Mouse (Mus musculus): ENCODE measurements around the gene Pofut1.

The Pofut1 gene

GRCm38 (mm10) chr2:153241250-153242014 lies at the start of gene Pofut1, which contains the start of gene Plagl2:
Gene Pofut1, plus strand, starts transcription at chr2:153241533.
Gene Plagl2, minus strand, starts transcription at chr2:153241426.
- DNase-seq (ENCODE audit: low spot score in 2 of 2): peak; percentile 81 to 83

GRCm38 (mm10) chr2:153194255-153194654 lies 47.1 kb upstream of the Pofut1 start:
- no peak for DNase-seq (ENCODE audit: low spot score in 2 of 2)

GRCm38 (mm10) chr2:153198485-153198884 lies 42.8 kb upstream of the Pofut1 start:
- DNase-seq (ENCODE audit: low spot score in 2 of 2): no peak

GRCm38 (mm10) chr2:153199114-153199513 lies 42.2 kb upstream of the Pofut1 start:
- no peak for DNase-seq (ENCODE audit: low spot score in 2 of 2)

- no peak for DNase-seq (ENCODE audit: low spot score in 2 of 2)
These were observed 38.6 kb upstream of the Pofut1 start for GRCm38 (mm10) chr2:153202766-153203165.

GRCm38 (mm10) chr2:153208149-153208548 lies 33.2 kb upstream of the Pofut1 start:
- no peak for DNase-seq (ENCODE audit: low spot score in 2 of 2)

GRCm38 (mm10) chr2:153209286-153209685 lies 32.0 kb upstream of the Pofut1 start:
- DNase-seq (ENCODE audit: low spot score in 2 of 2): no peak

- no peak for DNase-seq (ENCODE audit: low spot score in 2 of 2)
These were observed 29.9 kb upstream of the Pofut1 start for GRCm38 (mm10) chr2:153211451-153211850.

- no peak for DNase-seq (ENCODE audit: low spot score in 2 of 2)
These were observed 28.0 kb upstream of the Pofut1 start for GRCm38 (mm10) chr2:153213351-153213750.

- no peak for DNase-seq (ENCODE audit: low spot score in 2 of 2)
These were observed 26.5 kb upstream of the Pofut1 start for GRCm38 (mm10) chr2:153214771-153215259.

- DNase-seq (ENCODE audit: low spot score in 2 of 2): no peak
These were observed 25.9 kb upstream of the Pofut1 start for GRCm38 (mm10) chr2:153215421-153215820.

GRCm38 (mm10) chr2:153217826-153218340 lies 23.4 kb upstream of the Pofut1 start:
- DNase-seq (ENCODE audit: low spot score in 2 of 2): no peak

GRCm38 (mm10) chr2:153218516-153218915 lies 22.8 kb upstream of the Pofut1 start:
- DNase-seq (ENCODE audit: low spot score in 2 of 2): no peak

GRCm38 (mm10) chr2:153221620-153222019 lies 19.7 kb upstream of the Pofut1 start:
- no peak for DNase-seq (ENCODE audit: low spot score in 2 of 2)

GRCm38 (mm10) chr2:153222130-153222529 lies 19.2 kb upstream of the Pofut1 start:
- DNase-seq (ENCODE audit: low spot score in 2 of 2): no peak

- DNase-seq (ENCODE audit: low spot score in 2 of 2): no peak
These were observed 18.8 kb upstream of the Pofut1 start for GRCm38 (mm10) chr2:153222566-153222965.

- peak; percentile 36 to 53 for DNase-seq (ENCODE audit: low spot score in 2 of 2)
These were observed 16.3 kb upstream of the Pofut1 start, which contains the start of gene Tspyl3 for GRCm38 (mm10) chr2:153224946-153225594. Gene Tspyl3, minus strand, starts transcription at chr2:153225441.

- DNase-seq (ENCODE audit: low spot score in 2 of 2): no peak
These were observed 15.8 kb upstream of the Pofut1 start for GRCm38 (mm10) chr2:153225595-153225953.

- DNase-seq (ENCODE audit: low spot score in 2 of 2): no peak
These were observed 13.4 kb upstream of the Pofut1 start for GRCm38 (mm10) chr2:153227959-153228358.

- no peak for DNase-seq (ENCODE audit: low spot score in 2 of 2)
These were observed 12.8 kb upstream of the Pofut1 start for GRCm38 (mm10) chr2:153228523-153228922.

- DNase-seq (ENCODE audit: low spot score in 2 of 2): no peak
These were observed 4.1 kb upstream of the Pofut1 start for GRCm38 (mm10) chr2:153237193-153237592.

- DNase-seq (ENCODE audit: low spot score in 2 of 2): no peak
These were observed 3.4 kb upstream of the Pofut1 start for GRCm38 (mm10) chr2:153237891-153238290.

- DNase-seq (ENCODE audit: low spot score in 2 of 2): no peak
These were observed 2.9 kb upstream of the Pofut1 start for GRCm38 (mm10) chr2:153238406-153238805.

Measured in right cerebral cortex, postnatal 36 days (tissue).